ENCODE assay signal across 25 mouse cellular contexts in genomic region chr17:49977424-49977790, GRCm38 (mm10).
DNase-seq lines count a peak whose midpoint lies in the region; ATAC-seq and TF ChIP-seq lines count a peak whose summit lies in the region.
"Had no signal": no experiment of that assay in that cellular context is flagged by ENCODE, and none has a peak within 500 bp of the region (broad histone marks: within the 10 kb centered on the region; RNA-seq: fewer than 3 reads in every experiment).

No protein-coding gene starts in this region.

- no peaks in the 10 kb centered on the region for H3K79me2 ChIP-seq in heart, adult 2 months (replicated peaks; ENCODE audit: control insufficient read depth, insufficient read depth, low read length)

- peak overlapping the region; percentile 1; the same call in 1 of the 2 replicates for H3K27ac ChIP-seq in heart, adult 2 months
- no peak overlapping the region for H3K27ac ChIP-seq in midbrain, embryonic 14.5 days (replicated peaks; ENCODE audit: low read depth, low read length)
- no peak overlapping the region for H3K27ac ChIP-seq in midbrain, embryonic 10.5 days (replicated peaks)
- H3K27ac ChIP-seq: kidney, postnatal 0 days; left cerebral cortex, adult 2 months; liver, embryonic 14.5 days; lung, embryonic 15.5 days had no signal

- H3K27me3 ChIP-seq in heart, adult 2 months (ENCODE audit: control insufficient read depth, insufficient read depth, low read length) = no peaks in the 10 kb centered on the region
- no peaks in the 10 kb centered on the region for H3K27me3 ChIP-seq in midbrain, embryonic 14.5 days (ENCODE audit: control insufficient read depth, insufficient read depth, low read length)
- H3K27me3 ChIP-seq in midbrain, embryonic 10.5 days (ENCODE audit: low read depth, poor library complexity, severe bottlenecking) = no peaks in the 10 kb centered on the region
- H3K27me3 ChIP-seq: CH12.LX; heart, embryonic 12.5 days; lung, embryonic 15.5 days had no signal

- TF ChIP-seq EP300 in heart, adult 2 months (IDR thresholded peaks at IDR 0.05; ENCODE audit: insufficient read depth, low read depth, low read length) = no peak

- TF ChIP-seq POLR2A in heart, adult 2 months (IDR thresholded peaks at IDR 0.05; ENCODE audit: insufficient read depth, low read depth, low read length) = no peak

- H3K4me1 ChIP-seq in heart, adult 2 months (ENCODE audit: control insufficient read depth, insufficient read depth, low read length) = no peaks in the 10 kb centered on the region; the same call in none of the 2 replicates
- 0 out of 2 replicates have a peak, but pooled peaks cover 4% of the 10 kb centered on the region for H3K4me1 ChIP-seq in midbrain, embryonic 14.5 days (ENCODE audit: control insufficient read depth, insufficient read depth, low read length)
- H3K4me1 ChIP-seq in midbrain, embryonic 10.5 days = no peaks in the 10 kb centered on the region
- H3K4me1 ChIP-seq: lung, embryonic 15.5 days had no signal

- no peaks in the 10 kb centered on the region; the same call in 1 of the 2 replicates for H3K36me3 ChIP-seq in heart, adult 2 months (ENCODE audit: control insufficient read depth, insufficient read depth, low read length)
- H3K36me3 ChIP-seq in midbrain, embryonic 14.5 days (ENCODE audit: control insufficient read depth, insufficient read depth, low read length) = no peaks in the 10 kb centered on the region
- no peaks in the 10 kb centered on the region for H3K36me3 ChIP-seq in midbrain, embryonic 10.5 days
- H3K36me3 ChIP-seq: G1E; lung, embryonic 15.5 days had no signal

- H3K4me3 ChIP-seq in heart, adult 2 months = no peak overlapping the region
- no peak overlapping the region for H3K4me3 ChIP-seq in midbrain, embryonic 14.5 days (replicated peaks; ENCODE audit: low read depth, low read length)
- no peak overlapping the region for H3K4me3 ChIP-seq in midbrain, embryonic 10.5 days
- H3K4me3 ChIP-seq: heart, embryonic 12.5 days; left cerebral cortex, adult 2 months; lung, embryonic 15.5 days had no signal

- no peak for TF ChIP-seq CTCF in heart, adult 2 months (IDR thresholded peaks at IDR 0.05)

- 0 out of 2 replicates have a peak, but pooled peaks cover 5% of the 10 kb centered on the region for H3K9me3 ChIP-seq in midbrain, embryonic 14.5 days (ENCODE audit: control insufficient read depth, low read length)
- H3K9me3 ChIP-seq in midbrain, embryonic 10.5 days (replicated peaks) = peaks cover 9% of the 10 kb centered on the region
- H3K9me3 ChIP-seq: lung, embryonic 15.5 days had no signal

- no peak overlapping the region for H3K9ac ChIP-seq in heart, adult 2 months (ENCODE audit: low read depth, low read length)
- no peak overlapping the region for H3K9ac ChIP-seq in midbrain, embryonic 14.5 days (replicated peaks; ENCODE audit: low read length)
- H3K9ac ChIP-seq: heart, embryonic 12.5 days; liver, embryonic 14.5 days; lung, embryonic 15.5 days had no signal

- WGBS in heart, adult 2 months = 68% methylated on average over 3 of the region's 3 CpGs
- 75% methylated on average over 3 of the region's 3 CpGs for WGBS in midbrain, embryonic 14.5 days
- 89% methylated on average over 3 of the region's 3 CpGs for WGBS in midbrain, embryonic 10.5 days

- intact Hi-C loops in heart, adult 2 months (cut with DNase I) = no loop called here
- intact Hi-C loops in heart, postnatal 25 days (cut with DNase I) = no loop called here

- H3K4me2 ChIP-seq in midbrain, embryonic 14.5 days (ENCODE audit: low read length) = no peak overlapping the region
- H3K4me2 ChIP-seq: heart, embryonic 12.5 days; lung, embryonic 15.5 days had no signal

- DNase-seq in heart, adult 2 months = no peak
- no peak for DNase-seq in heart, postnatal 25 days (ENCODE audit: low spot score)
- DNase-seq in midbrain, embryonic 14.5 days = peak; percentile 12
- no peak for DNase-seq in midbrain, embryonic 10.5 days (ENCODE audit: low spot score)
- DNase-seq in fibroblast of lung, adult 2 months (ENCODE audit: low read depth) = peak; percentile 9
- no peak for DNase-seq in right cerebral cortex, adult 18-20 months
- DNase-seq in lung, postnatal 36 days = no peak
- DNase-seq: adrenal gland, adult 2 months; B cell, adult 2 months; cerebellum, adult 8-10 months; cerebellum, postnatal 36 days; heart, postnatal 14 days; kidney, adult 2 months; layer of hippocampus, adult 9-11 months; lung, postnatal 4 days; retina, postnatal 1 day; thymus, postnatal 14 days had no signal

- ATAC-seq in midbrain, embryonic 14.5 days (ENCODE audit: low FRiP score, low TSS enrichment) = no peak
- ATAC-seq: inflammation-experienced regulatory T-cells, adult 6 months had no signal

Comparison
In these comparisons a context has a peak if more than half of its experiments do, and no peak if none do; other contexts are left out.
1. DNase-seq: peak in midbrain, embryonic 14.5 days (single experiment) and fibroblast of lung, adult 2 months (single experiment); none in heart, adult 2 months (0 of 2), heart, postnatal 25 days (single experiment), midbrain, embryonic 10.5 days (single experiment), right cerebral cortex, adult 18-20 months (single experiment) and lung, postnatal 36 days (single experiment).